Mouse (Mus musculus) CH12F3 (cell line): ENCODE measurements around the gene Pld2.
"Not testable (repeated sequence)": the region's sequence is repeated elsewhere in the genome, so short reads cannot be mapped to it uniquely, and the experiment has no call there.

Source experiments
- in situ Hi-C: fragments of 300-500 bp; cut with MboI; formaldehyde crosslinking; loops from 2 replicates; pipeline ENCODE4 v1.14.3; 2020; ENCODE audit warnings: low sequenced_read_pairs

The Pld2 gene

DNA sequence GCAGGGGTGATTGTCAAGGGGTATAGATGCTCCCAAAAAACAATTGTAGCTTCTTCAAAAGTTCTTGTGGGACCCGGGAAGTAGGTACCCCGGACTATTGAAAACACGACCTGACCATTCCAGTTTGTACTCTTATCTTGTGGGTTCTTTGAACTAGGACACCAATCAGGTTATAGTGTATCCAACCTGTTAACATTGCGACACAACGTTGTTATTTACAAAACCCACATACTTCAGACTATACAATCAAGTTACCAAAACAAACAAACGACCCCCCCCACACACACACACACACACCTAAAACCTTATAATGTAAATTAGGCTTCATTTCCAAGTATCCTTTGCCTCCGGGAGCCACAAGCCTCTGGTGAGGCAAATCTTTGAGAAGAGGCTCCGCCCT, 15.1 kb upstream of the Pld2 start:
- in situ Hi-C loops, result loop anchor here (10.0 kb wide), 1 partner anchor 230 kb away; no protein-coding TSS in a partner anchor

GRCm38 (mm10) chr11:70525184-70525678, 14.6 kb upstream of the Pld2 start, which contains the start of gene Psmb6:
TSS of gene Psmb6 (plus strand) at chr11:70525367.
- in situ Hi-C loops, result loop anchor here (10.0 kb wide), 1 partner anchor 230 kb away; no protein-coding TSS in a partner anchor

DNA sequence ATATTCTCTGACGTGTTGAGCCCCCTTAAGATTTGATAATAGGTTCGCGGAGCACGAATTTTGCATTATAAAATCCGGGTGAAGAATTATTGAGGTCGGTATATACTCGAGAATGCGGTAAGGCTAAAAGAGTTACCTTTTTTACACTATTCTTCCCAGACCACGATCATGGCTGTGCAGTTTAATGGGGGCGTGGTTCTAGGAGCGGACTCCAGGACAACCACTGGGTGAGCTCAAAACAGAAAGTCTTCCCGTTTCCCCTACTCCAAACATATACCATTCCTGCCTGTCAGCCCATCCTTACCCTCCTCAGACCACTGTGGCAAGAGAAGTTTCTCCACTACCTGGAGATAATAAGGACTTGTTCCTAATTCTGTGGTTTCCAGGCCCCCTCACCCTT, 14.1 kb upstream of the Pld2 start:
- in situ Hi-C loops, result loop anchor here (10.0 kb wide), 1 partner anchor 229 kb away; no protein-coding TSS in a partner anchor

- in situ Hi-C loops, result loop anchor here (10.0 kb wide), 1 partner anchor 229 kb away; no protein-coding TSS in a partner anchor
Measured at GRCm38 (mm10) chr11:70526211-70526610, 13.7 kb upstream of the Pld2 start.

- in situ Hi-C loops, result loop anchor here (10.0 kb wide), 1 partner anchor 226 kb away; no protein-coding TSS in a partner anchor
Measured at GRCm38 (mm10) chr11:70528610-70529009, 11.3 kb upstream of the Pld2 start.

DNA sequence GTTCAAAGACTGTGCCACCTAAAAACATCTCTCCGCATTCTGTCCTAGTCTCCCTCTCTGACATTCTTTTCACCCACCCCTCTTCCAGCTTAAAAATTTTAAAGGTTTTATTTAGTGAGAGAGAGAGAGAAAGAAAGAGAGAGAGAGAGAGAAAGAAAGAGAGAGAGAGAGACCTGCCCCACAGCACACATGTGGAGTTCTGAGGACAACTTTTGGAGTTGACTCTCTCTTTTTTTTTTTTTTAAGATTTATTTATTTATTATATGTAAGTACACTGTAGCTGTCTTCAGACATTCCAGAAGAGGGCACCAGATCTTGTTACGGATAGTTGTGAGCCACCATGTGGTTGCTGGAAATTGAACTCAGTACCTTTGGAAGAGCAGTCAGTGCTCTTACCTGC, 8.8 kb upstream of the Pld2 start:
- in situ Hi-C loops, result not testable (repeated sequence)

GRCm38 (mm10) chr11:70532839-70533238, 7.0 kb upstream of the Pld2 start, which contains the start of gene Gm40193:
TSS of gene Gm40193 (minus strand) at chr11:70532939.
- in situ Hi-C loops, result no loop called here

GRCm38 (mm10) chr11:70539423-70539822, 441 bp upstream of the Pld2 start:
- in situ Hi-C loops, result no loop called here

DNA sequence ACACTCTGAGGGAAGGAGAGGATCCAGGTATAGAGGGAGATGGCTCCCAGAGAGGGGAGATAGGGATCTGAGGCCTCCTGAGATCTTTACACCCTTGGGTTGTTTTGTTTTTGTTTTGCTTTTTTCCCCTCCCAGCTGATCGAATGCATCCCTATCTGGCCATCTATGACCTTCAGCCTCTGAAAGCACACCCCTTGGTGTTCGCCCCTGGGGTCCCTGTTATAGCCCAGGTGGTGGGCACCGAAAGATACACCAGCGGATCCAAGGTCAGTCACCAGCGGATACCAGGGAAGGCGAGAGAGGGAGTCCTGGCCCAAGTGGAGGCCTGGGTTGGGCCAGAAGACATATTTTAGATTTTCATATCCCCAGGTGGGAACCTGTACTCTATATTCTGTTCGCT, 1.1 kb downstream of the Pld2 start:
- in situ Hi-C loops, result no loop called here

DNA sequence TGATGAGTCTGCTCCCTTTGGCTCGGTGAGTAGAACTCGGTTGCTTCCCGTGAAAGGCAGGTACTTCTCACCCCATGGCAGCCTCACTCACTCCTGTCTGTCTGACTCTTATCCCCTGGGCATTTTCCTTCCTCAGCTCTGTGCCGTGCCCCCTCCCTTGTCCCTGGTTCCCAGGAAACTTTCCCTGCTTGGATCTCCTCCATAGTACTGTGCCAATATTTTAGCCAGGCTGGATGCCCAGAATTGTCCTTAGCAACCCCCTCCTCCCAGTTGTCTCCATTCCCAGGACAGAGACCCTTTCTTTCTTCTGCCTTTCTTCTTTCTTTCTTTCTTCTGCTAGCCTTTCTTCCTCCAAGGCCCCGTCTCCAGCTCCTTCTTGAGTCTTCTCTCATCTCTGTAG, 1.6 kb downstream of the Pld2 start:
- in situ Hi-C loops, result no loop called here

GRCm38 (mm10) chr11:70544496-70544895, 4.6 kb downstream of the Pld2 start:
- in situ Hi-C loops, result no loop called here

DNA sequence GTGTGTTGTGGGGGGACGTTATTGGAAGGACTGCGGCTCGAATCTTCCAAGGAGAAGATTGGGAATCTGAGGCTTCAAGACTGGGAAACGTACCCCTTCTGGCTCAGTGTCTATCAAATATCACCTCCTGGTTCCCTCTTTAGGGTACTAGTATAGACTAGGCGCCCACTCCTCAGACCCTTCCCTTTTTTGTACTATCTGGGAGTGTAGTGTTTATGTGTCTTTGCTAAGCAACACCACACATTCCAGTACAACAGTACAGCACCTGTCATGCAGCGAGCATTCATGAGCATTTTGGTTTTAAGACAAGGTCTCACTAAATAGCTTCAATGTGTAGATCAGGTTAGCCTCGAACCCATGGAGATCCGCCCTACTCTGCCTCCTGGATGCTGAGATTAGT, 11.7 kb downstream of the Pld2 start:
- in situ Hi-C loops, result no loop called here

DNA sequence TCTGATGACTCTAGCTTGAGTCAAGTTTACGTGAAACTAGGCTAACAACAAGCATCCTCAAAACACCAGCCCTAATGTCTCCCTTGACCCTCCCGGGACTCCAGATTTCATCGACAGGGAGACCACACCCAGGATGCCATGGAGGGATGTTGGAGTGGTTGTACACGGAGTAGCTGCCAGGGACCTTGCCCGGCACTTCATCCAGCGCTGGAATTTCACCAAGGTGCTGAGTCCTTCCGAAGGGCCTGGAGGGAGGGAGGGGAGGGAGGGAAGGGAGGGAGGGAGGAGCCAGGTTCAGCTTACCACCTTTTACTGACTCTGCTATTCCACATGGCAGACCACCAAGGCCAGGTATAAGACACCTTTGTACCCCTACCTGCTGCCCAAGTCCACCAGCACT, 14.1 kb downstream of the Pld2 start:
- in situ Hi-C loops, result no loop called here

DNA sequence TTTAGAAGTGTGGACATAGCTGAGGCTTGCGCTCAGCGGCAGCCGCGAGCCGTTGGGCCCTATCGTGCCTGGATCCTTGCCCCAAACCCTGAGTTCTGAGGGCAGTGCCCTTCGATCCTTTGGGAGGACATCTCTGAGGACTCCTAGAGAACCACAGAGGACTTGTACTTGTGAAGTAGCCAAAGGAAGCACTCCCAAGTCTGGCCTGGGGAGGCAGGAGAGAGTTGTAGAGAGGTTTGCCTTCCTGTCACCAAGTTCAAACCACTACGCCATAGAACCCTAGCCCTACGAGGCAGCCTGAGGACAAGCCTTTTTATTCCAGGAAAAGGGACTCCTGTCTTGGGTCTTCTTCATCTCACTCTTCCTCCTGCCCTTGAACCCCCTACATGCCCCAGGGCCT, 17.7 kb downstream of the Pld2 start:
- in situ Hi-C loops, result no loop called here

DNA sequence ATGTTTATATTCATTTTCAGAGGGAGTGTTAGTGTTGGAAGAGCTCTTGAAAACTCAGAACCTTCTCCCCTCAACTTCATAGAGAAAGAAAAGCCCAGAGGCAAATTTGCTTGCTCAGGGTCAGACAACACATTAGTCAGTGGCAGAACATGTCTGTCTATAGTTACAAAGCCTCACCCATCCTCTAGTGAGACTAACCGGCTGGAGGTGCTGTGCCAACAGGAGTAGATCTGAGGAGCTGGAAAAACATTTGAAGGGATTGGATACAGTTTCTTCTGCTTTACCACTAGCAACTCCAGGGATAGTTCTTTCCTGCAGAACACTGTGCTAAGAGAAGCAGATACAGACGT, 22.0 kb downstream of the Pld2 start:
- in situ Hi-C loops, result no loop called here

GRCm38 (mm10) chr11:70562287-70562994, 22.6 kb downstream of the Pld2 start, which contains the start of gene Mink1:
TSS of gene Mink1 (plus strand) at chr11:70562881.
- in situ Hi-C loops, result no loop called here

DNA sequence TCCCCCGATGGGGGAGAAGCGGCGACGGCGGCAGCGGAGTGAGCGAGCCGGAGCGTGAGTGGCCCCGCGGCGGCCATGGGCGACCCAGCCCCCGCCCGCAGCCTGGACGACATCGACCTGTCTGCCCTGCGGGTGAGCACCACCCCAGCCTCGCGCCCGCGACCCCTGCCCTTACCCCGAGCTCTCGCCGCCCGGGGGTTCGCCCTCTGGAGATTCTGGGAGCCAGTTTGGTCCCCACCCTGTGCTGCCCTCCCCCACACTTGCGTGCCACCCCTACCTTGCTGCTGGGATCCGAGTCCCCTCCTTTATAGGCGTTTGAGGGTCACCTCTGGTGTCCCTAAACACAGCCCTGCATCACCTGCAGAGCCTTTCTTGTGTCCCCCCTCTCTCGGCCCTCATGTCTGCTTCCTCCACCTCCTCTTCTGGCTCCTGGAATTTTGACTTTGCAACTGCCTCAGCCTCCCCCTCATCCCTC, 23.2 kb downstream of the Pld2 start:
- in situ Hi-C loops, result no loop called here

GRCm38 (mm10) chr11:70563470-70564275, 23.8 kb downstream of the Pld2 start:
- in situ Hi-C loops, result no loop called here

- in situ Hi-C loops, result no loop called here
Measured at GRCm38 (mm10) chr11:70564276-70564873, 24.5 kb downstream of the Pld2 start.

DNA sequence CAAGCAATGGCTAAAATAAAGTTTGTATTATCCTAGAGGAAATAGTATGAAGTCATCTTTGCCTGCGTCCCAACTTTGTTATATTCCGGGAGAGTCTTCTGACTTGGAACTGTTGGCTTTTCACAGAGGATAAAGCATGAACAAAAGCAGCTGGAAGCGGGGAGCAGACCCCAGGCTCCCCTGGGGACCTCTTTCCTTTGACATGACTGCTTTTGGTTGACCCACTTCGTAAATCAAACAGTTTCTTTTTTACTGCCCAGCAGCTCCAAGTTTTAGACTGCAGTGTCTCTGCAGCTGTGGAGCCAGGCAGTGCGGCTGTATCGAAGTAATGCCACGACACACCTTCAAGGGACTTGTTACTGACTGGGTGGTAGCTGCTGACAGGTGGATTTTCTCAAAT, 26.7 kb downstream of the Pld2 start:
- in situ Hi-C loops, result no loop called here

- in situ Hi-C loops, result not testable (repeated sequence)
Measured at GRCm38 (mm10) chr11:70570614-70571013, 30.8 kb downstream of the Pld2 start.
